Mouse (Mus musculus) embryo, embryonic 11 days (tissue): Measurements from ENCODE around the gene Ptprh.

Experiments
- DNase-seq: peaks from one replicate; pipeline ENCODE4 v3.0.0-alpha.2; 2015

The Ptprh gene

DNA sequence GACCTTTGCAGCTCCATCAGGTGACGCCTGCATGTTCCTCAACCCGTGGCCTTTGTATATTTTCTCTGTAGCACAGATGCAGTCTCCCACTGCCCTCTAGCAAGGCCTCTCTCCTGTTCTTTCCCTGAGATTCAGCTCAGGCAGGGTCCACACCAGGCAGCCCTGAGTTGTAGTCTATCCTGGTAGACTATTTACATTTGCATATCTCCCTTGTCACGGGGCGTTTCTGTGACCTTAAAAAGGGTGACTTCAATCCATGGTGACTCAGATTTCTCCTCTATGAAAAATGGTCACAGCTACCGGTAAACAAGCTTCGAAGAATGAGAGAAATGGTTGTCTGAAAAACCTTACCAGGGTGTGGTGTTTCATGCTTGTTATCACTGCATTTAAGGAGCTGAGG is at the start of gene Ptprh:
Gene Ptprh, minus strand, starts transcription at position 169 of the 400 bp plus-strand sequence.
- no peak for DNase-seq

DNA sequence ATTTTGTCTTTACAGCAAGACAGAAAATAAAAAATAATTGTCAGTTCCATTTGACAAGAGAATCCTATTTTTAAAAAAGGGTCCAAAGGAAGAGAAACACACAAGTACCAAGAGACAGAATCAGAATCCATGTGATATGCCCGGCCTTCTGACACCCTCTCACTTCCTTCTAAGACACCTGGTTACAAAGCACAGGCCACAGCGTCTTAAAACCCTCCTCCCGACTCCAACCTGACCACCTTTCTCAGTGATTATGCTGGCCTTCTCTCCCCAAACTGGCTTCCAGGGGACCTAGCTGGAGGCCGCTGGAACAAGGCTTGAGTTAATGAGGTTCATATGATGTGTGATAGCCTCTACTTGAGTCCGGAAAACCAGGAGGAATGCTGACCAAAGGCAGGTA is 49.5 kb upstream of the Ptprh start:
- DNase-seq = no peak

DNA sequence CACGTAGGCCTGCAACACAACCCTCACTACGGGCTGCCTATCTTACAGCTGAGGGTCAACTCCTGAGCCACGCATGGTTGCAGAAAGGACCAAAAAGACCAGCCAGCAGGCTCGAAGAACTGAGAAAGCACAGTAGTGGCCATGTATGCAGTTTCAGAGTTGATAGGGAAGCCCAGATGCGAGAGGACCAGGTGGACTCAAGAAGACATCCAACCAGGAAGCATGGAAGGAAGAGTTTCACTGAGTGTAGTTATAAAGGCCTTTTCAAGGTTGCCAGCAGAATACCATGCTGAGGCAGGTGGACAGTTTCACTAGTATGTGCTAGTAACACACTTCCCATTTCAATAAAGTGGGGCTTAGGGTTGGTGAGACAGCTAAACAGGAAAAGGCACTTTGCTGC is 48.9 kb upstream of the Ptprh start:
- no peak for DNase-seq

DNA sequence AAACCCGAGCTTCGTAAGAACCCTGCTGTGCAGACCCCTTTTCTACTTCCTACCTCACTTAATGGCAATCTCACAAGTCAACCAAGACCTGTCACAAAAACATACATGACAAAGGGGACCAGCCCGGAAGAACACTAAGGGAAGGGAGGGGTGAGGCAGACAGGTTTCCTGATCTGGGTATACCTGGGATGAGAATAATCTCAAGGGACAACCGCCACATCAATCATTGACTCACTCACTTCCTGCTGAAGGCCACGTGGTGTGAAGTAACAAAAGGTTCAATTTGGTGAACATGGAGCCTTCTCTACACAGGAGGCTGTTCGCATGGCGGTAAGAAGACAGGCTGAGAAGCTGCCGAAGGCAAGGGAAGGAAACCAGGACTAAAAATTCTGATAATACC is 47.7 kb upstream of the Ptprh start:
- DNase-seq = no peak

DNA sequence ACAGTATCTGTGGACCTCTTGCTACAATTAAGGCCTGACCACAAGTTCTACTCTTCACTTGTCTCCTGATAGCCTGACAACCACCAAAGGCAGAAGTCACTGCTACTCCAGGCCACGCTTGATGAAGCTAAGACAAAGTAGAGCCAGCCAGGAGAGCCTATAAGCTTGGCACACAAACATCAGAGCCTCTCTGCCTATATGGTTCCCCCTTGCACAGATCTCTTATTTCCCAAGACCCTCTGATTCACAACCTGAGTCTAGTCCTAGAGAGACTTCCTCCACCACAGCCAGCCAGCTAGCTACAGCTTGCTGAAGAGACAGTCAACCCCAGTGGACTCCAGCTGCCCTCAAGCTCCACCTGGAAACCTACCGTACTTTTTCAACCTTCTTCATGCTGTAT is 44.2 kb upstream of the Ptprh start:
- DNase-seq = no peak

DNA sequence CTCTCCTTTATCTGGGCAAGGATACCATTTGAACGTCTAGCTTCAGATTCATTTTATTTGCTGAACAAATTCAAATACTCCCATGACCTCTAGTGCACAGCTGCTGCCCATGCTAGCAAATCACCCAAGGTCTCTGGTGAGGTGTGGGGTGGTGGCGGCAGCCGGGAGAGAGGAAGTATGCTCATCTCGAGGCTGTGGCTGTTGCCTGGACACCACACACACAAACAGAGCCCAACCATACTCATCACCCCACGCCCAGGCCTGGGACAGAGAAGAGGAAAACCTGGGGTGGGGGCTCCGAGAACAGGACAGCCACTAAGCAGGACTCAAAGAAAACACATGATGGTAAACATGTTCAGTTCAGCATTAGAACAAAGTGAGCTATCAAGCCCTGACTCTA is 43.5 kb upstream of the Ptprh start:
- no peak for DNase-seq

DNA sequence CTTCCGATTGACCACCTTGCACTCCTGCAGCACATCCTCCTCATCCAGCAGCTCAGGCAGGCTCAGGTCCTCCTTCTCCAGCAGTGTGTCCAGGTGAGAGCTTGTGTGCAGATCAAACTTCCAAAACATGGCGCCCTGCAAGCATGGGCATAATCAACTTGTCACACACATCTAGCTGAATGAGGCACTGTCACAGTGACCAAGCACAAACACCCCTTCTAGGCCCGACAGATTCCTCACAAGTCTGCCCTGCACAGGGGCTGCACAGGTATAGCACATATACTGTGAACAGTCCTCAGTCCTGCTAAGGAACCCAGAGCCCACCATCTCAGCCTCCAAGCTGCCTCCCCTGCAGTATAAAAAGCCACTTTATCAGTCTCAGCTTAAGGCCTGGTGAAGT is 43.0 kb upstream of the Ptprh start:
- DNase-seq = no peak

DNA sequence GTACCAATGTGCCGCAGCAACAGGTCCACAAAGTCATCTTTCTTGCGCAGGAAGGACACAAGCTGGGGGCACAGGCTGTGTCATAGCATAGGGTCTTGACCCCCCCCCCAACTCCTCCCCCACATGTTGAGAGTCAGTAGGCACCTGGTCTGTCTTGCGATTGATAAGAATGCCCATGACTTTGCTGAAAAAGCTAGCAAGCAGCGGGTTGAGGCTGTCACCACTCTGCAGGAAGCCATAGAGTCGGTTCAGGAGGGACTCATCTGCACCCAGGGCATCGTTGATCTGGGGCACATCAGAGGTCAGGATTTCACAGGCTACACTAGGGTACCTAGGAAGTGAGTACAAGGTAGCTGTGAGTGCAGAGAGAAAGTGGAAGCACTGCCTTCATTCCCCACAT is 39.4 kb upstream of the Ptprh start:
- no peak for DNase-seq

DNA sequence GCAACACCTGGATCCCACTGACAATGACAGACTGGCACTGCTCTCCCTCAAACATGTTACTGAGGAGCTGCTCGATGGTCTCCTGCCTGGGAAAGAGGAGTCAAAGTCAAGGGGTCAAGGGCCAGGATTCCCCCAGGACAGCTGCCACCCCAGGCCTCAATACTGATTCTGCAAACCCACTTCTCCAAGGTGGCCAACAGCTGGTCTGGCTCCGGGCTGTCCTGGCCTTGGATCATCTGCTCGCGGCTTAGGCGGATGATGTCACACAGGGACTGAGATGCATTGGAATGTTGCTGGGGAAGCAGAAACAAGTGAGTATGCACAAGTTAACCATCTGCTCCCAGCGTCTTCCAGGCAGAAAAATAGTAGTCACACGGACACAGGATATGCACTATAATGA is 38.1 kb upstream of the Ptprh start:
- DNase-seq = no peak

DNA sequence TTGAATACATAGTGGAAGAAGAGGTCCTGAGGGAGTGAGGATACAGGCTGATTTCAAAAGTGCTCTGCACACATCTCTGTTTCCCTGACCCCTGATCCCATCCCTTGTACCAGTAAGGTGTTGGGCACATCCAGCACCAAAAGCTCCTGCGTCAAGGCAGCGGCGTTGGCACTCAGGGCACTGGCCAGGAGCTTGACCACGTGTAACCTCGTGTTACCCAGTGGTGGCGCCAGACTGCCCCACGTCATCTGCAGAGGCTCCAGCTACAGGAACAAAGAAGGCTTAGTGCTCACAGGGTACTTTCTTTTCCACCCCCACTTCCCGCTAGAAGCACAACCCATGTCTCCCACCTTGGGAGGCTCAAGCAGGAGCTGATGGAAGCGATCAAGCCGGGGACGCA is 37.3 kb upstream of the Ptprh start:
- no peak for DNase-seq

DNA sequence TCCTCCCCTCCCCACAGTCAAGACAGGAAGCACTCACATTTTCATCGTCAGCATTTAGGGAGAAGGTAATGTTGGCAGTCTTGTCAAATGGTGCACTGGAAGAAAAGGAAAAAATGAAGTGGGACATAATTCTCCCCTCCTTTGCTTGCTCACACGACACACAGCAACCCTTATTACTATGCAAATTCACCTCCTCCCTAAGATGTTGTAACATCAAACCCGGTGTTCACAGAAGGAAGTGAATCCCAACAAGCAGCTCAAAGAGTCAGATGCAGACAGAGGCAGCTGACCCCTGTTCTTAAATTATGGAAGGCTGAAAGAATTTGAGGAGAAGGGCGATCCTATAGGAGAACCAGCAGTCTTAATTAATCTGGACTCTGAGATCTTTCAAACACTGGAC is 32.3 kb upstream of the Ptprh start:
- no peak for DNase-seq

DNA sequence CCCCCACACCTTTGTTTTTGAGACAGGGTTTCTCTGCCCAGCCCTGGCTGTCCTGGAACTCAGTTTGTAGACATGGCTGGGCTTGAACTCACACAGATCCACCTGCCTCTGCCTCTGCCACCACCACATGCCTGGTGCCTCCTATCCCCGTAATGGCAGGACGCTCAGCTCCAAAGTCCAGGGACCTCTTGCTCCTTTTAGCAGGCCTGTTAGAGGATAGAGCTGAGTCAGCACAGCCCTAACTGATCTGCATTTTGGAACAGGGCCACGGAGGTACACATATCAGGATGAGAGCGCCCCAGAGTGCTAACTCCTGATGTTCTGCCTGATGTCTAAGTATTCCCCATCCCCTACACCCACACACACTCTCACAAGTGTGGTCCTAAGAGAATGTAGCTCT is 27.2 kb upstream of the Ptprh start, which contains the start of gene Tmem86b:
Gene Tmem86b, minus strand, starts transcription at position 392 of the 400 bp plus-strand sequence.
- no peak for DNase-seq

DNA sequence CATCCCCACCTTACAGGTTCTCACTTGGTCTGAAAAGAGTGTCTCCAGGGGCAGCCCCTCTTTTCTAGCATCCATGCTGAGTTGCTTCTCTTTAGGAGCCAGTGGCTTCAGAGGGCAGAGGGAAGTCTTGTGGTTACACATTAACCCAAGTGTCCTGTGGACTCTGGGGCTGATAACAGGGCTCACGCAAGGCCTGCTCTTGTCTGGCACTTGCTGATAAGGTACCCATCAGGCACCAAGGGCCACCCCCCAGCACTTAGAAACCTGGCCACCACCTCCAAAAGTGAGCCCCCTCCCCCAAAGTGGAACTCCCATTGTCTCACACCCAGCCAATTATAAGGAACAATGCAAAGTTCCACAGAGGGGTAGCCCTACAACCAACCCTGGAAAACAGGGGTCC is 26.4 kb upstream of the Ptprh start:
- DNase-seq = peak; percentile 4

DNA sequence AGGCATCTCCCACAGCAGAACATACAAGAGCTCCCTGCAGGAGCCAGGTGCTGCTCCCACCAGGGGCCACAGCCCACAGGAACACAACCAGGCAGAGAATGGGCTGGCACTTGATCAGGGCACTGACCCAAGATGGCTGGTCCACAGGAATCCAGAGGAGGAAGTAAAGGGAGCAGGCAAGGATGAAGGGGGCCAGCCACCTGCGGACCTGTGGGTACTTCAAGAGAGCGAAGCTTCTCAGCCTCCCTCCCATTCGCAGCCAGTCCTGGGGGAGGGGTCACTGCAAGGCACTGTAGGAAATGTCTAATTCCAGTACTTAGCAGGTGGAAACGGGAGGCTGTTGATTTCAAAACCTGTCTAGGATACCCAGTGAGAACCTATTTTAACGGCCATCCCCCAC is 25.7 kb upstream of the Ptprh start:
- no peak for DNase-seq

DNA sequence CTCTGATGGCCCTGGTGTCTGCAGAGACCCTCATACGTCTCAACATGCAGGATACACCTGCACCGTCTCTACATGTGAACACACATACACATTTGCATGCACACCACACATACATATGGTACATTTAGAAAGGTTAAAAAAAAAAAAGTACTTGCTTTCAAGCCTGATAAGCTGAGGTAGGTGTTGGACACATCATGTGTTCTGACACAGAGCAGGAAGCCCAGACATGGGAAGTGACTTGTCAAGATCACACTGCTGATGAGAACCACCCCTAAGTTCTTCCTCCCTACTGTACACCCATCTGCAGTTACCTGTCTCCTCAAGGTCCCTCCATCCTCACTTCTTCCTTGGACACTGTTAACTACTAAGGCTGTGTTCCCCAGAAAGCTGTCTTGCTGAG is 22.1 kb upstream of the Ptprh start:
- no peak for DNase-seq

DNA sequence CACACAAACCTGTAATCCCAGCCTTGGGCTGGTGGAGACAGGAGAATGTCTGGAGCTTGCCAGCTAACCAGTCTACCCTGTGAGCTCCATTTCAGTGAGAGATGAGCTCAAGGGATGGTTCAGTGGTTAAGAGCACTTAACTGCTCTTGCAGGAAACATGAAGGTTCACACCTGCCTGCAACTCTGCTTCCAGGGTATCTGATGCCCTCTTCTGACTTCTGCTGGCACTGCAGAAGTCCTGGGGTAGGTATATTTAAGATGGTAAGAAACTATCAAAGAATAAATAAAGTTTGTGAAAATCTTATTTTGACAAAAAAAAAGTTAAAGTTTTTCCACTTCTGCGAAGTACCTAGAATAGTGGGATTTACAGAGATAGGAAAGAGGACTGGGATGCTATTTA is 20.5 kb upstream of the Ptprh start:
- DNase-seq = no peak

DNA sequence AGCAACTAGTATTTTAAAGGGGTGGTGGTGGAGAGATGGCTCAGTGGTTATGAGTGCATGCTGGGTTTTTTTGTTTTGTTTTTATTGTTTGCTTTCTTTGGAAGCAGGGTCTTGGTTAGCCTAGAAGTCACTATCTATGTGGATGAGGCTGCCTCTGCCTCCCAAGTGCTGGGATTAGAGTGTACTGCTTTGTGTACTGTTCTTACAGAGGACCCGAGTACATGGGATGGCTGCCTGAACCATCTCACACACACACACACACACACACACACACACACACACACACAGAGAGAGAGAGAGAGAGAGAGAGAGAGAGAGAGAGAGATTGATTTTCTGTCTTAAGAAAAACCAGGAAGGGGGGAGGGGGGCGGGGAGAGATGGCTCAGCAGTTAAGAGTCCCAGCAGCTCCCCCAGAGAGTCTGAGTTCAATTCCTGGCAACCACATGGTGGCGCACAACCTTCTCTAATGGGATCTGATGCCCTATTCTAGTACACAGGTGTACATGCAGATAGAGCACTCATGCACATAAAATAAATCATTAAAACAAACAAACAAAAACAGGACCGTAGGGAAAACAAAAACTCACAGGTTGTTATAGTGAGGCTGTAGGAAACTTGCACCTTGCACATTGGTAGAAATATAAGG is 19.8 kb upstream of the Ptprh start:
- DNase-seq = peak; percentile 66

DNA sequence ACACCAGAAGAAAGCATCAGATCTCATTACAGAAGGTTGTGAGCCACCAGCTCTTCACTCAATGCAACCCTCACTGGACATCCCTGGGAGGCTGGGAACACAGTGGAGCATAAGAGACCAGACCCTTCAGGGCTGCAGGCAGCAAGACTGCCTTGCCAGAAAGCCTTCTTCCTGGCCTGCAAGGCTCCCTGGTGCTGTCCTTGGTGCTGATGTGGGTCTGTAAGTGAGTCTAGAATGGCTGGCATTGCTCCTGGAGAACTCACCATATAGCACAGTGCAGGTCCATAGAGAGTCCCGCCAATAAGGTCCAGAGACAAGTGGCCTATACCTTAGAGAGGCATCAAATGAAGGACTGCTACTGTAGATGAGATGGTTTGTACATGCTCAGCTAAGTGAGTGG is 16.1 kb upstream of the Ptprh start:
- DNase-seq = peak; percentile 79

DNA sequence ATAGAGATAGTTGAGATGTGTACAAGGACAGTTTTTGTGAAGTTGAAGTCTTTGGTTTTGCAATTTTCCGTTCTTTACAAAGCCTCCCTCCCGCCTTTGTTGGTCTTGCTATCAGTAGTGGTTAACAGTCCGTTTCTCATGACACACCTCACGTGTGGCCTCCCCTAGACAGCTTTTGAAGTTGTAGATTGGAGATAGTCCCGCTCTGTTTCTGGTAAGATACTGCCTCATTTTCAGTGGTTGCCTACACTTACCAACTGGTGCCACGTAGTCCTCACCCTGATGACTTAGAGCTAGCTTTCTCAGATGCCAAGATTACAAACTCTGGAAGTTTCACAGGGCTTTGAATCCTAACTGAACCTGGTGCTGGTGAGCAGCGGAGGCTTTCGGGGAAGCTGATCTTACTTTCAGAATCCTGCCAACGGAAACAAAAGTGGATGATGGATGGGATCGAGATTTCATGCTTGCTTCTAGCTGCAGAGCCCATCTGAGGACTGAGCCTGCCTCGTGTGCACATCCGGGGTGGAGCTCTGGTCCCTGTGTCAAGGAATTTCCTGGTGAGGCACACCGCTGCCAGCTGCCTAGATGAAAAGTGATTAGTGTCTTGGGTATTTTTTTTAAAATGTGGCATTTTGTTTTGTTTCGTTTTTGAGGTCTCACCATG is 10.0 kb upstream of the Ptprh start:
- DNase-seq = no peak

DNA sequence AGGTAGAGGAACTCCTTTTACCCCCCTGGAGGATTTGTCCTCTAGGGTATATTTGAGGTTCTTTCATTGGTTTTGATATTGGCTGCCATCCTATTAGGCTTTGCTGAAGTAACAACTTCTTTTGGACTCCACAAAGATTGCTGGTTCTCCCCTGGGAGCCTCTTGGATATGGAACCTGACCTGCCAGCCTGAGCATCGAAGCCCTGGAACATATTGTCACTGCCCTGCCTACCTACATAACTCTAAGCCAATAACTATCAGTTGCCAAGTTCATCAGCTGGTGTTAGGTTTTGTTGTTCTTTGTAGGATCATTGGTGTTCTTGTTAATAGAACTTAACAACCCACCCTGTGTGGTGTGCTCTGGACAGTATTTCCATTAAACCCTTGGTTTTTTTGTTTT is 9.1 kb upstream of the Ptprh start:
- DNase-seq = no peak

DNA sequence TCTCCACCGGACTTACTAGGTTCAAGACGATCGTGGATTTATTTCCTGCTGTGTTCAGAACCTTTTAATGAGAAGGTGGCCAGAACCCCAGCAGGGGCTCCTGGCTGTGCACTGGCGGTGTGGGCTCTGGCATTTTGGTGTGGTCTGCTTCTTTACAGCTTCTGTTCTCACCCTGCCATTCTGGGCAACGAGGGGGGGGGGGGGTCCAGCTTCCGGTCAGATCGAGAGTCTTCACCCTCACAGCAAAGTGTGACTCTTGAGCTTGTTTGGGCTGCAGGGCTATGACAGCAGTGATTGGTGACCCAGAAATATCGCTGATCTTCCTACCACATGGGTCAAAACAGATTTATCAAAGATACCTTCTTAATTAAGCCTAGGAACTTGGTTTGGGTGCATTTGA is 8.5 kb upstream of the Ptprh start:
- DNase-seq = no peak

DNA sequence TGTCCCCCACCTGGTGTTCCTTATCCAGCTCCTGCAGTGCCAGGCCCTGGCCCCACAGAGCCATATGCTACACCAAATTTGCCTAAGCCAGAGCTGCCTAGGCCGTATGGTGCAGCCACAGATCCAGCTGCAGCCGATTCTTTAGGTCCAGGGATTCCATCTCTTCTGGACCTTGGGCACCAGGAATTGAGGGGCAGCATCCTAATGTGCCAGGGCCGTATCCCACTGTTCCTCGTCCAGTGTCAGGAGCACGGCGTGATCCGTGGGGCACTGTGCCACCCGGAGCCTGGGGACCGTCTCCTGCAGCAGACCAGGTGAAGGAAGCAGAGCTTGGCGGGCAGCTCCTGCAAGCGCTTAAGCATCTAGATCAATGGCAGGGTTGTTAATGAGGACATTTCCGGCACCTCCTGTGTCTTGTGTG is 8.1 kb upstream of the Ptprh start:
- no peak for DNase-seq

DNA sequence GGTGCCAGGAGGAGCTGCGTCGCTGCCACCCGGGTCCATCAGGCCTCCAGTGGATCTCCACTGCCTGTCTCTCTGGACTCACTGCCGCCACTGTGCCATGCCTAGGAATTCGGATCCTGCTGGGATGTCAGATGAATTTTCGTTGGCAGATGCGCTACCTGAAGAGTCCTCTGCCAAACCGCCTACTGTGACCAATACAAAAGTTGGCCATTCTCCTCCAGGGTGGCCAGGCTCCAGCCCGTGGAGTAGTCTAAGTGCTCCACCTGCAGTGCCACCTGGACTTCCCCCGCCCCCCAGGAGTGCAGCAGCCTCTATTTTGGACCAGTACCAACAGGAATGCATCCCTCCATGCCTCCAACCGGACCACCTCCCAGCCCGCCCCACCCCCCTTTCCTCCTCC is 7.7 kb upstream of the Ptprh start:
- no peak for DNase-seq

DNA sequence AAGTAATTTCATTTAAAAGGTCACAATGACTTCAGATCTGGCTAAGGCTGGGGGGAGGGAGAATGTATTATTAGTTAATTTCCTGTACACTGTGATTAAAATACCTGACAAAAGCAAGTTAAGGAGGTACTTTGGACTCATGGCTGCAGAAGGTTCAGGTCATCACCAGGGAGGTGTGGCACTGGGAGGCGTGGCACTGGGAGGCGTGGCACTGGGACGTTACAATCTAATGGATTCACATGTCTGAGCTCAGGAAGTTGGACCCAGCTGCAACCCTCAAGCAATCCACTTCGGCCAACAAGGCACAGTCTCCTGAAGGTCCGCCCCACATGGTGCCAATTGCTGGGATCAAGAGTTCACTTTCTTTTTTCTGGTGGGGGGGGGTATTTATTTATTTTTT is 4.2 kb upstream of the Ptprh start:
- no peak for DNase-seq

DNA sequence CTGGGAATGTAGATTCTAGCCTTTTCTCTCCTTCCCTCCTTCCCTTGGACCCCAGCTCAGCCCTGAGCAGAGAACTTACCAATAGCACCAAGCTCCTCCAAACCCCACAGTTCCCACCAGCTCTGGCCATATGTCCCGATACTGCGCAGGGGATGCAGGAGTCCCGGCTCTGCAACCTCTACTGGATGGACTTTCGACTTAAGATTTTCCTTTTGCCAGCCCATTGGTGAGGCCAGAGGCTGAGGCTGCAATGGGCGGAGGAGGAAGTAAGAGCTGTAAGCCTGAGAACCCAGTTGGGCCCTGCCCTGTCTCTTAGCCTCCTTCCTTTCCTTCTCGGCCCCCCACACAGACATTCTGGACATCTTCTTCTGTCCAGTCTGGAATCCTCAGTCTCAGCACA is 872 bp downstream of the Ptprh start:
- DNase-seq = no peak
